Mouse (Mus musculus) forebrain, embryonic 11.5 days (tissue): ENCODE results near the gene Fgb. TPM values are rescaled to one million over a fixed set of nuclear protein-coding genes. Genes with fewer than 3 reads are reported as not detected.

Experiments
- polyA plus RNA-seq: library from polyadenylated mRNA; unstranded; fragments of >200 nt; fragmentation: Nextera tagmentation; extraction: Ambion mirVana; gene quantifications from 2 replicates; pipeline ENCODE4 v1.2.1, GENCODE M21; 2014

The Fgb gene
- polyA plus RNA-seq, 1 experiment from 2014 or later: not detected

Other genes with a start within 250 kb of the Fgb start
- gene Rbm46, start 173.4 kb downstream of the Fgb start, polyA plus RNA-seq: 2.5 TPM in 2 replicates
- gene Lrat, start 145.9 kb downstream of the Fgb start, polyA plus RNA-seq: not detected in 2 replicates
- not detected in 2 replicates for gene Fgg, start 42.1 kb downstream of the Fgb start, polyA plus RNA-seq
- not detected in 2 replicates for gene Fga, start 23.8 kb downstream of the Fgb start, polyA plus RNA-seq
- 129 and 135 TPM in 2 replicates for gene Plrg1, start 5.7 kb upstream of the Fgb start, polyA plus RNA-seq
- gene Dchs2, start 78.1 kb upstream of the Fgb start, polyA plus RNA-seq: 0.05 TPM in 1 of 2 replicates, not detected in the other